Mouse (Mus musculus): ENCODE results near the gene Zc3h7b. TPM values are rescaled to one million over a fixed set of nuclear protein-coding genes. Genes with fewer than 3 reads are reported as not detected.

Zc3h7b gene
- total RNA-seq, 2 experiments from 2014 or later = 155 to 187 TPM

GRCm38 (mm10) chr15:81842275-81842674, 97.4 kb downstream of the Zc3h7b start:
- DNase-seq (ENCODE audit: low spot score in 2 of 2) = no peak

GRCm38 (mm10) chr15:81845033-81845625, 100.3 kb downstream of the Zc3h7b start:
- no peak for DNase-seq (ENCODE audit: low spot score in 2 of 2)

GRCm38 (mm10) chr15:81845724-81846123, 100.9 kb downstream of the Zc3h7b start:
- no peak for DNase-seq (ENCODE audit: low spot score in 2 of 2)

Other genes with a start within 250 kb of the Zc3h7b start
- gene Ep300, start 159.7 kb upstream of the Zc3h7b start, total RNA-seq (2021) = 10 to 100 TPM; 57.8 to 59.5 TPM
- 10 to 100 TPM; 36.1 to 37.9 TPM for gene L3mbtl2, start 81.2 kb upstream of the Zc3h7b start, total RNA-seq (2021)
- gene Chadl, start 47.8 kb upstream of the Zc3h7b start, total RNA-seq (2021) = 10 to 100 TPM; 24.0 to 31.8 TPM
- gene Rangap1, start 473 bp downstream of the Zc3h7b start, total RNA-seq (2021) = 100 to 1,000 TPM; 189 to 201 TPM
- 100 to 1,000 TPM; 125 to 148 TPM for gene Tef, start 57.4 kb downstream of the Zc3h7b start, total RNA-seq (2021)
- 10 to 100 TPM; 25.2 to 31.9 TPM for gene Tob2, start 113.7 kb downstream of the Zc3h7b start, total RNA-seq (2021)
- 10 to 100 TPM; 44.9 to 49.2 TPM for gene Phf5a, start 126.9 kb downstream of the Zc3h7b start, total RNA-seq (2021)
- 100 to 1,000 TPM; 396 to 417 TPM for gene Aco2, start 127.3 kb downstream of the Zc3h7b start, total RNA-seq (2021)
- 10 to 100 TPM; 50.9 to 52.8 TPM for gene Polr3h, start 181.2 kb downstream of the Zc3h7b start, total RNA-seq (2021)
- gene Csdc2, start 191.7 kb downstream of the Zc3h7b start, total RNA-seq (2021) = 100 to 1,000 TPM; 170 to 185 TPM
- gene Pmm1, start 215.9 kb downstream of the Zc3h7b start, total RNA-seq (2021) = 100 to 1,000 TPM; 176 to 189 TPM
- gene 1700029P11Rik, start 235.5 kb downstream of the Zc3h7b start, total RNA-seq (2021) = not detected
- 10 to 100 TPM; 25.5 to 36.2 TPM for gene Xrcc6, start 242.8 kb downstream of the Zc3h7b start, total RNA-seq (2021)

Data from layer of hippocampus, postnatal 10 days (tissue).